In genomic region chr1:149411009-149411408, GRCm38 (mm10) we compare ENCODE assay signal across 23 mouse cellular contexts.
DNase-seq lines count a peak whose midpoint lies in the region; ATAC-seq and TF ChIP-seq lines count a peak whose summit lies in the region.
"Had no signal": no experiment of that assay in that cellular context is flagged by ENCODE, and none has a peak within 500 bp of the region (broad histone marks: within the 10 kb centered on the region; RNA-seq: fewer than 3 reads in every experiment).

No protein-coding gene starts in this region.

- H3K79me2 ChIP-seq in MEL (ENCODE audit: control insufficient read depth, insufficient read depth, low read length, poor library complexity): no peaks in the 10 kb centered on the region

- no peak overlapping the region for H3K27ac ChIP-seq in MEL (ENCODE audit: control insufficient read depth, low read depth, low read length)
- H3K27ac ChIP-seq in heart, embryonic 12.5 days (ENCODE audit: poor library complexity, severe bottlenecking): no peak overlapping the region
- no peak overlapping the region for H3K27ac ChIP-seq in midbrain, embryonic 15.5 days
- H3K27ac ChIP-seq: embryonic facial prominence, embryonic 10.5 days; forebrain, embryonic 15.5 days; hindbrain, embryonic 13.5 days; limb, embryonic 15.5 days; liver, embryonic 14.5 days; midbrain, embryonic 13.5 days had no signal

- peak; percentile 58 to 74 for TF ChIP-seq EP300 in MEL (IDR thresholded peaks at IDR 0.05; ENCODE audit: low read depth in 1 of 2, low read length in 2 of 2)

- 15% methylated on average over 1 of the region's 1 CpGs for WGBS in heart, embryonic 12.5 days
- 75% methylated on average over 1 of the region's 1 CpGs for WGBS in midbrain, embryonic 15.5 days

- ATAC-seq in heart, embryonic 12.5 days (ENCODE audit: insufficient number of reproducible peaks, low FRiP score): peak; percentile 73
- ATAC-seq in midbrain, embryonic 15.5 days (replicated peaks): no peak
- ATAC-seq: CD4-positive, CD25-positive, alpha-beta regulatory T cell, adult 4 months; forebrain, embryonic 15.5 days; midbrain, embryonic 13.5 days had no signal

- no peak overlapping the region for H3K4me3 ChIP-seq in MEL (ENCODE audit: control insufficient read depth in 1 of 2, insufficient read depth in 1 of 2, low read depth in 2 of 2, low read length in 2 of 2)
- H3K4me3 ChIP-seq in heart, embryonic 12.5 days: no peak overlapping the region
- no peak overlapping the region for H3K4me3 ChIP-seq in midbrain, embryonic 15.5 days
- H3K4me3 ChIP-seq: embryonic facial prominence, embryonic 10.5 days; forebrain, embryonic 15.5 days; hindbrain, embryonic 13.5 days; limb, embryonic 15.5 days; megakaryocyte, embryonic 14.5 days; midbrain, embryonic 13.5 days had no signal

- TF ChIP-seq POLR2A in MEL (IDR thresholded peaks at IDR 0.05; ENCODE audit: control insufficient read depth in 1 of 2, insufficient read depth in 1 of 2, low read depth in 1 of 2, low read length in 2 of 2, poor library complexity in 1 of 2): no peak

- intact Hi-C loops in heart, postnatal 10 days (cut with DNase I): no loop called here

- no peak for TF ChIP-seq CTCF in MEL (IDR thresholded peaks at IDR 0.05 in 2 of 3, conservative IDR thresholded peaks at IDR 0.05 in 1 of 3; ENCODE audit: control insufficient read depth in 1 of 3, insufficient read depth in 1 of 3, low read depth in 2 of 3, low read length in 3 of 3, poor library complexity in 1 of 3, severe bottlenecking in 1 of 3)

- no peaks in the 10 kb centered on the region for H3K9me3 ChIP-seq in MEL (replicated peaks; ENCODE audit: insufficient read depth, low read length)
- H3K9me3 ChIP-seq in heart, embryonic 12.5 days (replicated peaks): no peaks in the 10 kb centered on the region
- H3K9me3 ChIP-seq in midbrain, embryonic 15.5 days: no peaks in the 10 kb centered on the region
- H3K9me3 ChIP-seq: embryonic facial prominence, embryonic 10.5 days; forebrain, embryonic 15.5 days; hindbrain, embryonic 13.5 days; limb, embryonic 15.5 days; megakaryocyte, embryonic 14.5 days; midbrain, embryonic 13.5 days had no signal

- H3K4me1 ChIP-seq in MEL (ENCODE audit: control insufficient read depth in 1 of 2, insufficient read depth in 2 of 2, low read length in 2 of 2): 0 out of 4 replicates have a peak, but pooled peaks cover 0 to 4% of the 10 kb centered on the region in 2 experiments
- no peaks in the 10 kb centered on the region for H3K4me1 ChIP-seq in heart, embryonic 12.5 days (replicated peaks)
- H3K4me1 ChIP-seq in midbrain, embryonic 15.5 days: no peaks in the 10 kb centered on the region
- H3K4me1 ChIP-seq: embryonic facial prominence, embryonic 10.5 days; forebrain, embryonic 15.5 days; hindbrain, embryonic 13.5 days; limb, embryonic 15.5 days; megakaryocyte, embryonic 14.5 days; midbrain, embryonic 13.5 days had no signal

- DNase-seq in adrenal gland, adult 2 months: peak; percentile 17
- DNase-seq in adrenal gland, postnatal 25 days: no peak
- DNase-seq in MEL (ENCODE audit: low read depth, low spot score): peak; percentile 71
- peak; percentile 19 to 34 for DNase-seq in heart, postnatal 10 days
- no peak for DNase-seq in retina, embryonic 14.5 days (ENCODE audit: low spot score)
- DNase-seq: cerebellum, adult 11-12 months; cerebellum, postnatal 10 days; kidney, adult 11 months; kidney, postnatal 10 days; left cerebral cortex, postnatal 4 days; lung, embryonic 14.5 days; retina, postnatal 1 day; thymus, postnatal 25 days had no signal

- no peaks in the 10 kb centered on the region for H3K27me3 ChIP-seq in MEL (ENCODE audit: control insufficient read depth in 1 of 2, insufficient read depth in 2 of 2, low read length in 2 of 2)
- no peaks in the 10 kb centered on the region for H3K27me3 ChIP-seq in heart, embryonic 12.5 days (replicated peaks)
- H3K27me3 ChIP-seq in midbrain, embryonic 15.5 days (replicated peaks): no peaks in the 10 kb centered on the region
- H3K27me3 ChIP-seq: forebrain, embryonic 15.5 days; hindbrain, embryonic 13.5 days; limb, embryonic 15.5 days; megakaryocyte, embryonic 14.5 days; midbrain, embryonic 13.5 days had no signal

- no peak for TF ChIP-seq RAD21 in MEL (IDR thresholded peaks at IDR 0.05; ENCODE audit: low read depth, low read length)

- H3K4me2 ChIP-seq in heart, embryonic 12.5 days: no peak overlapping the region
- no peak overlapping the region for H3K4me2 ChIP-seq in midbrain, embryonic 15.5 days
- H3K4me2 ChIP-seq: forebrain, embryonic 15.5 days; hindbrain, embryonic 13.5 days; limb, embryonic 15.5 days; lung, embryonic 14.5 days; midbrain, embryonic 13.5 days had no signal

- peaks cover 0 to 13% of the 10 kb centered on the region in 2 experiments; a peak in 2 of 4 replicates for H3K36me3 ChIP-seq in MEL (ENCODE audit: control insufficient read depth in 1 of 2, insufficient read depth in 2 of 2, low read length in 2 of 2)
- H3K36me3 ChIP-seq in heart, embryonic 12.5 days: no peaks in the 10 kb centered on the region
- no peaks in the 10 kb centered on the region for H3K36me3 ChIP-seq in midbrain, embryonic 15.5 days (replicated peaks)
- H3K36me3 ChIP-seq: embryonic facial prominence, embryonic 10.5 days; forebrain, embryonic 15.5 days; hindbrain, embryonic 13.5 days; limb, embryonic 15.5 days; midbrain, embryonic 13.5 days had no signal

- H3K9ac ChIP-seq in MEL (ENCODE audit: control insufficient read depth, low read depth, low read length, poor library complexity, severe bottlenecking): no peak overlapping the region
- no peak overlapping the region for H3K9ac ChIP-seq in heart, embryonic 12.5 days
- H3K9ac ChIP-seq in midbrain, embryonic 15.5 days: no peak overlapping the region
- H3K9ac ChIP-seq: forebrain, embryonic 15.5 days; hindbrain, embryonic 13.5 days; limb, embryonic 15.5 days; liver, embryonic 14.5 days; lung, embryonic 14.5 days; midbrain, embryonic 13.5 days had no signal

TF ChIP-seq in MEL, 35 proteins besides CTCF, POLR2A, EP300 and RAD21:
- TF ChIP-seq TCF12 (IDR thresholded peaks at IDR 0.05; ENCODE audit: low read depth, low read length) (0 out of 2 replicates have a peak, but pooled peaks have one; percentile 17), ETS1 (IDR thresholded peaks at IDR 0.05; ENCODE audit: low read depth, low read length) (no peak), NELFE (IDR thresholded peaks at IDR 0.05; ENCODE audit: low read depth, low read length) (no peak), GATA1 (IDR thresholded peaks at IDR 0.05; ENCODE audit: low read depth, low read length) (peak; percentile 80)

Comparison
In these comparisons a context has a peak if more than half of its experiments do, and no peak if none do; other contexts are left out.
1. DNase-seq: peak in adrenal gland, adult 2 months (single experiment), MEL (single experiment) and heart, postnatal 10 days (2 of 2); none in adrenal gland, postnatal 25 days (single experiment) and retina, embryonic 14.5 days (single experiment).